Mouse (Mus musculus) MEL (cell line): ENCODE measurements around the gene Cd151.

Experiments used
- CHD1 ChIP-seq: IDR thresholded peaks from 2 replicates; pipeline ENCODE4 v1.6.1; 2012; ENCODE audit warnings: low read depth, mild to moderate bottlenecking, inconsistent platforms, low read length, improper control_type of control experiment
- CTCF ChIP-seq, 3 experiments: IDR thresholded peaks in 2 of 3; conservative IDR thresholded peaks in 1 of 3; 2 replicates each; pipeline ENCODE4 v1.5.1; 2011 to 2012; ENCODE audit warnings: low read length in 3 of 3, low read depth in 2 of 3, mild to moderate bottlenecking in 2 of 3, improper control_type of control experiment in 1 of 3, inconsistent platforms in 1 of 3, mixed read lengths in 1 of 3, moderate library complexity in 1 of 3; ENCODE audit not compliant: control insufficient read depth in 1 of 3, insufficient read depth in 1 of 3, poor library complexity in 1 of 3, severe bottlenecking in 1 of 3
- ELF1 ChIP-seq: IDR thresholded peaks from 2 replicates; pipeline ENCODE4 v1.6.1; 2014; ENCODE audit warnings: low read depth, mild to moderate bottlenecking, inconsistent platforms, low read length, improper control_type of control experiment, moderate library complexity
- EP300 ChIP-seq, 2 experiments: IDR thresholded peaks; 2 replicates each; pipeline ENCODE4 v1.6.1; 2011; ENCODE audit warnings: improper control_type of control experiment in 2 of 2, low read length in 2 of 2, low read depth in 1 of 2, mild to moderate bottlenecking in 1 of 2
- HCFC1 ChIP-seq: IDR thresholded peaks from 2 replicates; pipeline ENCODE4 v1.6.1; 2012; ENCODE audit warnings: low read depth, mild to moderate bottlenecking, inconsistent platforms, low read length, improper control_type of control experiment, moderate library complexity
- MAX ChIP-seq: IDR thresholded peaks from 2 replicates; pipeline ENCODE4 v1.6.1; 2011; ENCODE audit warnings: low read length, improper control_type of control experiment
- POLR2A ChIP-seq, 2 experiments: IDR thresholded peaks; 2 replicates each; pipeline ENCODE4 v1.6.1; 2011 to 2012; ENCODE audit warnings: low read length in 2 of 2, mild to moderate bottlenecking in 2 of 2, control low read depth in 1 of 2, improper control_type of control experiment in 1 of 2, low read depth in 1 of 2, moderate library complexity in 1 of 2; ENCODE audit not compliant: control insufficient read depth in 1 of 2, insufficient read depth in 1 of 2, poor library complexity in 1 of 2
- POLR2AphosphoS2 ChIP-seq: IDR thresholded peaks from 2 replicates; pipeline ENCODE4 v1.6.1; 2011; ENCODE audit warnings: low read length, improper control_type of control experiment
- RCOR1 ChIP-seq: IDR thresholded peaks from 2 replicates; pipeline ENCODE4 v1.6.1; 2012; ENCODE audit warnings: low read depth, mild to moderate bottlenecking, inconsistent platforms, low read length, improper control_type of control experiment
- TCF12 ChIP-seq: IDR thresholded peaks from 2 replicates; pipeline ENCODE4 v1.6.1; 2014; ENCODE audit warnings: low read depth, mild to moderate bottlenecking, inconsistent platforms, low read length, improper control_type of control experiment, moderate library complexity
- USF2 ChIP-seq, 2 experiments: IDR thresholded peaks; 2 replicates each; pipeline ENCODE4 v1.6.1; 2011 to 2012; ENCODE audit warnings: improper control_type of control experiment in 2 of 2, low read length in 2 of 2, borderline replicate concordance in 1 of 2, inconsistent platforms in 1 of 2, low read depth in 1 of 2, mild to moderate bottlenecking in 1 of 2; ENCODE audit not compliant: insufficient read depth in 1 of 2
- ZC3H11A ChIP-seq: IDR thresholded peaks from 2 replicates; pipeline ENCODE4 v1.6.1; 2012; ENCODE audit warnings: low read depth, mild to moderate bottlenecking, inconsistent platforms, low read length, improper control_type of control experiment

- TF ChIP-seq CTCF (IDR thresholded peaks at IDR 0.05 in 2 of 3, conservative IDR thresholded peaks at IDR 0.05 in 1 of 3; ENCODE audit: control insufficient read depth in 1 of 3, insufficient read depth in 1 of 3, low read depth in 2 of 3, low read length in 3 of 3, poor library complexity in 1 of 3, severe bottlenecking in 1 of 3) (no peak), HCFC1 (no peak), MAX (no peak), POLR2A (IDR thresholded peaks at IDR 0.05; ENCODE audit: control insufficient read depth in 1 of 2, insufficient read depth in 1 of 2, low read depth in 1 of 2, low read length in 2 of 2, poor library complexity in 1 of 2) (no peak), ELF1 (no peak), RCOR1 (no peak), ZC3H11A (no peak), EP300 (IDR thresholded peaks at IDR 0.05; ENCODE audit: low read depth in 1 of 2, low read length in 2 of 2) (no peak), POLR2AphosphoS2 (no peak), TCF12 (no peak), USF2 (IDR thresholded peaks at IDR 0.05; ENCODE audit: borderline replicate concordance in 1 of 2, insufficient read depth in 1 of 2, low read depth in 1 of 2, low read length in 2 of 2) (no peak), CHD1 (no peak)
These were observed 2.9 kb downstream of the Cd151 start for GRCm38 (mm10) chr7:141469901-141470636.
